ENCODE assay signal across 8 mouse cellular contexts in the genomic region with DNA sequence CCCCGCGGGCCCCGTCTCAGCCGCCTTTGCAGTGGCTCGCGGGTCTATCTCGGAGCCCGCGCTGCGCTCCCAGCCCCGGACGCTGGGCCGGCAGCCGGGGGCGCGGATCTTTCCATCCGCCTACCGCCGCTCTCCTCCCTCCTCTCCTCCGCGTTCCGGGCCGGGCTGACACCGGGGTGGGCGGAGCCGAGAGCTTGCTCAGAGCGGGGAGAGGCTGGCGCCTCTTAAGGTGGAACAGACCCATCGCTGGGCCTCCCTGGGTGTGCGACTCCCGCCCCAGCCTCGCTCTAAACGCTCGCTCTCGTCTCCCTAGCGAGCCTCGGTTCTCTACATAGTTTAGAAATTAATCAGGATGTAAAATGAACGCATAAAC. TPM values are rescaled to one million over a fixed set of nuclear protein-coding genes. Genes with fewer than 3 reads are reported as not detected.
DNase-seq lines count a peak whose midpoint lies in the region; ATAC-seq and TF ChIP-seq lines count a peak whose summit lies in the region.

No protein-coding gene starts in this region.

- H3K4me1 ChIP-seq in hindbrain, embryonic 10.5 days (replicated peaks) = peaks cover 12% of the 10 kb centered on the region
- 0 out of 2 replicates have a peak, but pooled peaks cover 3% of the 10 kb centered on the region for H3K4me1 ChIP-seq in lung, postnatal 0 days (ENCODE audit: insufficient read depth, low read depth, low read length)

- TF ChIP-seq EP300 in lung, postnatal 0 days (IDR thresholded peaks at IDR 0.05) = no peak

- no peaks in the 10 kb centered on the region for H3K36me3 ChIP-seq in hindbrain, embryonic 10.5 days
- H3K36me3 ChIP-seq in lung, postnatal 0 days (ENCODE audit: insufficient read depth, low read length) = no peaks in the 10 kb centered on the region

- peak; percentile 95 for ATAC-seq in lung, postnatal 0 days

- H3K9me3 ChIP-seq in hindbrain, embryonic 10.5 days = no peaks in the 10 kb centered on the region
- no peaks in the 10 kb centered on the region for H3K9me3 ChIP-seq in lung, postnatal 0 days (ENCODE audit: low read length)

- peak; percentile 31 for TF ChIP-seq CTCF in lung, postnatal 0 days (IDR thresholded peaks at IDR 0.05)

- peak overlapping the region; percentile 69 for H3K9ac ChIP-seq in lung, postnatal 0 days (replicated peaks; ENCODE audit: low read depth)

- no peaks in the 10 kb centered on the region for H3K27me3 ChIP-seq in hindbrain, embryonic 10.5 days (ENCODE audit: insufficient read depth, poor library complexity, severe bottlenecking)
- no peaks in the 10 kb centered on the region for H3K27me3 ChIP-seq in lung, postnatal 0 days (replicated peaks; ENCODE audit: insufficient read depth, low read length)

- WGBS in hindbrain, embryonic 10.5 days = under 1% methylated on average over 38 of the region's 38 CpGs
- under 1% methylated on average over 36 of the region's 38 CpGs for WGBS in lung, postnatal 0 days

- H3K4me2 ChIP-seq in lung, postnatal 0 days (replicated peaks; ENCODE audit: low read depth, low read length) = peak overlapping the region; percentile 54

- H3K4me3 ChIP-seq in hindbrain, embryonic 10.5 days = peak overlapping the region; percentile 80
- peak overlapping the region; percentile 66 for H3K4me3 ChIP-seq in lung, postnatal 0 days (ENCODE audit: low read depth, low read length)

- peak; percentile 98 for DNase-seq in Muller cell, postnatal 12 days (ENCODE audit: inconsistent ontology term)
- peak; percentile 94 for DNase-seq in cerebellum, adult 8-10 months
- peak; percentile 84 for DNase-seq in forelimb bud, embryonic 11.5 days (ENCODE audit: low read depth, low spot score)
- DNase-seq in hindbrain, embryonic 10.5 days (ENCODE audit: low spot score) = peak; percentile 90
- DNase-seq in layer of hippocampus, adult 9-11 months = peak; percentile 95
- peak; percentile 98 for DNase-seq in lung, postnatal 0 days (ENCODE audit: low spot score)
- peak; percentile 84 for DNase-seq in ovary, postnatal 10 days (ENCODE audit: low spot score)
- peak; percentile 95 to 96 for DNase-seq in thymus, postnatal 10 days (ENCODE audit: low spot score in 2 of 2)

- H3K27ac ChIP-seq in hindbrain, embryonic 10.5 days = peak overlapping the region; percentile 96
- H3K27ac ChIP-seq in lung, postnatal 0 days (ENCODE audit: low read length) = peak overlapping the region; percentile 99

RNA-seq across cellular contexts. Expression of a gene that starts 8.4 kb away (rescaled TPM):
- 2.5 and 3.6 TPM in 2 replicates for polyA plus RNA-seq in hindbrain, embryonic 10.5 days (2016; fragmentation: Nextera tagmentation; extraction: Ambion mirVana)
- 5.5 and 6.1 TPM in 2 replicates for polyA plus RNA-seq in lung, postnatal 0 days (2015; fragmentation: Nextera tagmentation; extraction: Ambion mirVana)

RNA-seq across cellular contexts. Expression of a gene that starts 9.8 kb away (rescaled TPM):
- polyA plus RNA-seq in hindbrain, embryonic 10.5 days (2016; fragmentation: Nextera tagmentation; extraction: Ambion mirVana) = 38.5 and 57.1 TPM in 2 replicates
- 3.8 and 5.0 TPM in 2 replicates for polyA plus RNA-seq in lung, postnatal 0 days (2015; fragmentation: Nextera tagmentation; extraction: Ambion mirVana)

RNA-seq across cellular contexts. Expression of a gene that starts 44.7 kb away (rescaled TPM):
- polyA plus RNA-seq in hindbrain, embryonic 10.5 days (2016; fragmentation: Nextera tagmentation; extraction: Ambion mirVana) = 1.7 and 2.2 TPM in 2 replicates
- polyA plus RNA-seq in lung, postnatal 0 days (2015; fragmentation: Nextera tagmentation; extraction: Ambion mirVana) = 3.4 and 3.6 TPM in 2 replicates

Comparison
In these comparisons a context has a peak if more than half of its experiments do, and no peak if none do; other contexts are left out.
1. Peak in every context shown above with its lines: DNase-seq, ATAC-seq, H3K4me3 ChIP-seq and H3K27ac ChIP-seq.